Mouse (Mus musculus): ENCODE data around the gene Farp2. TPM values are rescaled to one million over a fixed set of nuclear protein-coding genes. Genes with fewer than 3 reads are reported as not detected.

Gene Farp2
- 1.1 TPM for polyA plus RNA-seq (2017; shearing (Covaris generic))

DNA sequence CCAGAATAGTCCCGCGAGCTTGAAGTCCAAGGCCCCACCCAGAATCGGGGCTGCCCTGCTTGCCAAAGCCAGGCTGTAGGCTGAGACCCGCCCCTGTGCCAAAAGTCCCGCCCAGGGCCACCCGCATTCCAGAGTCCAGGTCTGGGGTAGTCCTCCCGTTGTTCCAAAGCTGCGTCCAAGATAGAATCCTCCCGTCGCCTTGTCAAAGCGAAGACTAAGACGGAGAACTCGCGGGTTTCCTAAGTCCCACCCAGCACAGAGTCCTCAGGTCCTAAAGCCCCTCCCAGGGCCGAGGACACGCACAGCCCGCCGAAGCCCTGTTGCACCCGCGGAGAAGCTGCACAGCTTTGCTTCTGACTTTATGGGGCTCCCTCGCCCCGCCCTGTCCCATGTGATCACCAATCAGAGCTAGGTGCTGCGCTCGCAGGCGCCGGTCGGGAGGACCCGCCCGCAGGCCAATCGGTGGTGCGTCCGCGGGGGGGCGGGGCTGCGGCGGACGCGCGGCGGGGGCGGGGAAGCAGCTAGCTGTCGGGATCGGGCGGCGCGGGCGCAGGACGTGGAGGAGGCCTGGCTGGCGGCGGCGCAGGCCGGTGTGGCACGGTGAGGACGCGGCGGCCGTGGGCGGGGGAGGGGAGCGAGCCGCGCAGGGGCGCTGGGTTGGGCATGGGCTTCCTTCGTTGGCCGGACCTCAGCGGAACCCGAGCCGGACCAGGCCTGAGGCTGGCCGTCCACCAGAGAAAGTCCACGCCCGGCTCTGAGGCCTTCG, at the start of gene Farp2:
Farp2 (plus strand) TSS at position 495 of the 766 bp plus-strand sequence.

GRCm38 (mm10) chr1:93478586-93479475, 33.0 kb upstream of the Farp2 start, which contains the start of gene Hdlbp:
Gene Hdlbp (minus strand): TSS chr1:93478815.

DNA sequence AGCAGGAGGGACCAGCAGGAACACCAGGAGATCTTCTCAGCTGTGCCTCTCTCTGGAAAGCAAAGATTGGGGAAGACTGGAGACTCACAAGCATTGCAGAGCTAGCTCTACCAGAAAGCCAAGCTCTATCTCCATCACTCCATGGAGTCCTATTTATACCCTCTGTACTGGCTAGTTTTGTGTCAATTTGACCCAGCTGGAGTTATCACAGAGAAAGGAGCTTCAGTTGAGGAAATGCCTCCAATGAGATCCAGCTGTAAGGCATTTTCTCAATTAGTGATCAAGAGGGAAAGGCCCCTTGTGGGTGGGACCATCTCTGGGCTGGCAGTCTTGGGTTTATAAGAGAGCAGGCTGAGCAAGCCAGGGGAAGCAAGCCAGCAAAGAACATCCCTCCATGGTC, 146.7 kb downstream of the Farp2 start, which contains the start of gene Stk25:
Stk25 (minus strand) TSS at position 101 of the 400 bp plus-strand sequence.

Other genes starting within 250 kb of the Farp2 start
- gene Mterf4, start 206.2 kb upstream of the Farp2 start, polyA plus RNA-seq (2017; shearing (Covaris generic)) = 20.4 TPM
- gene Ppp1r7, start 169.2 kb upstream of the Farp2 start, polyA plus RNA-seq (2017; shearing (Covaris generic)) = 57.0 TPM
- 1.7 TPM for gene Pask, start 168.6 kb upstream of the Farp2 start, polyA plus RNA-seq (2017; shearing (Covaris generic))
- 0.16 TPM for gene Ano7, start 138.1 kb upstream of the Farp2 start, polyA plus RNA-seq (2017; shearing (Covaris generic))
- gene Hdlbp, start 33.3 kb upstream of the Farp2 start, polyA plus RNA-seq (2017; shearing (Covaris generic)) = 56.8 TPM
- 142 TPM for gene Stk25, start 146.6 kb downstream of the Farp2 start, polyA plus RNA-seq (2017; shearing (Covaris generic))
- 0.23 TPM for gene Bok, start 173.6 kb downstream of the Farp2 start, polyA plus RNA-seq (2017; shearing (Covaris generic))
- 108 TPM for gene Atg4b, start 239.4 kb downstream of the Farp2 start, polyA plus RNA-seq (2017; shearing (Covaris generic))
- gene Thap4, start 242.8 kb downstream of the Farp2 start, polyA plus RNA-seq (2017; shearing (Covaris generic)) = 32.3 TPM